Mouse (Mus musculus) midbrain, embryonic 14.5 days (tissue): ENCODE data around the gene Pms1. TPM values are rescaled to one million over a fixed set of nuclear protein-coding genes. Genes with fewer than 3 reads are reported as not detected.
"Not testable (repeated sequence)": the region's sequence is repeated elsewhere in the genome, so short reads cannot be mapped to it uniquely, and the experiment has no call there.

Source experiments
- ATAC-seq: fragments of 200-750 bp; cut with Nextera tagmentation; 2 replicates; pipeline ENCODE4 v1.8.0; 2017; ENCODE audit warnings: moderate number of reproducible peaks, moderate library complexity; ENCODE audit not compliant: low FRiP score, low TSS enrichment
- DNase-seq: peaks from one replicate; pipeline ENCODE4 v3.0.0-alpha.2; 2015
- H3K27ac ChIP-seq: fragments of 300-500 bp; sonication (generic); replicated peaks from 2 replicates; pipeline ENCODE4 v1.5.1; 2014; ENCODE audit warnings: mild to moderate bottlenecking, low read depth, low read length, moderate library complexity
- H3K27me3 ChIP-seq: fragments of 300-500 bp; sonication (generic); 2 replicates; pipeline ENCODE4 v1.6.1; 2014; ENCODE audit warnings: low read length, control low read depth, mixed read lengths; ENCODE audit not compliant: control insufficient read depth, insufficient read depth
- H3K36me3 ChIP-seq: fragments of 300-500 bp; sonication (generic); 2 replicates; pipeline ENCODE4 v1.6.1; 2014; ENCODE audit warnings: low read length, control low read depth; ENCODE audit not compliant: control insufficient read depth, insufficient read depth
- H3K4me1 ChIP-seq: fragments of 300-500 bp; sonication (generic); 2 replicates; pipeline ENCODE4 v1.6.1; 2014; ENCODE audit warnings: mild to moderate bottlenecking, antibody characterized with exemption, low read length, control low read depth; ENCODE audit not compliant: control insufficient read depth, insufficient read depth
- H3K4me2 ChIP-seq: fragments of 300-500 bp; sonication (generic); 2 replicates; pipeline ENCODE4 v1.6.1; 2014; ENCODE audit warnings: mild to moderate bottlenecking, low read length, moderate library complexity
- H3K4me3 ChIP-seq: fragments of 300-500 bp; sonication (generic); replicated peaks from 2 replicates; pipeline ENCODE4 v1.5.1; 2014; ENCODE audit warnings: low read depth, low read length
- H3K9ac ChIP-seq: fragments of 300-500 bp; sonication (generic); replicated peaks from 2 replicates; pipeline ENCODE4 v1.6.1; 2014; ENCODE audit warnings: mild to moderate bottlenecking, low read length, moderate library complexity
- H3K9me3 ChIP-seq: fragments of 300-500 bp; sonication (generic); 2 replicates; pipeline ENCODE4 v1.6.1; 2016; ENCODE audit warnings: low read length, control low read depth, mixed read lengths; ENCODE audit not compliant: control insufficient read depth
- WGBS: fragments of 180-500 bp; shearing (Covaris S2); extraction: QIAGEN DNeasy Blood & Tissue Kit; methylation state at CpG from one replicate; pipeline ENCODE4 v1.1.7; 2014; 5-methylcytosine and 5-hydroxymethylcytosine counted together
- polyA plus RNA-seq: library from polyadenylated mRNA; unstranded; fragments of >200 nt; fragmentation: Nextera tagmentation; extraction: Ambion mirVana; gene quantifications from 2 replicates; pipeline ENCODE4 v1.2.1, GENCODE M21; 2014

Gene Pms1
- 5.9 and 10.8 TPM in 2 replicates for polyA plus RNA-seq

DNA sequence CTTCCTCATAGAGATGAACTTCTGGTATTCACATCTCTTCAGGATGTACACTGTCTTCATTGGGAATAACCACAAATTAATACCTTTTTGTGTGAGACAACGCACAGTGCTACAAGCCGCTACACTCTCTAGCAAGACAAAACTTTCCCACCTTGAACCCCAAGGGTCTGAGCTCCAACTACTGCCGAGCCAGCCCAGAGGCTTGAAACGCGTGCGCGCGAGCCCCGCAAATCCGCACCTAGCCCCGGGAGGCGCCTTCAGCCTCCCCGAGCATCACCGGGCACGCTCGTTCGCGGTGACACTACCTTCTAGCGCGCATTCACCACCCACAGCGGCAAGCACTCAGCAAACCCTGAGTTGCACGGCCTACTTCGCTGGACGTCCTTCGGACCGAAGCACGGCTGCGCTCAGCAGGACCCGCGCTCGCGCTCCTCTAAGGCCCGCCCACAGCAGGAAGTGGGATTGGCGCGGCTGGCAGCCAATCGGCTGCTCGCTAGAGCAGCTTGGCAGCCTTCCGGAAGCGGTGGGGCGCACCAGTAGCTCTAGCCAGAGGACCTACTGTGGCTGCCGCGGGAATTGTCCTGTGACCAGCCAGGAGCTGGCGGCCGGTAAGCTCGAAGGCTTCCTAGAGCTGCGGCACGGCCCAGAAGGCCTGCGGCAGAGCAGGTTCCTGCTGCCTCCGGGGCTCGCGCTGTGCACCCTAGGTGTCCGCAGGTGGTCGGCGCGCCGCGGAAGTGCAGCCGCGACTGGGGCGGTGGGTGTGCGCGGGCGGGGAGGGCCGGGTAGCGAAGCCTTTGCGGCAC is at the start of gene Pms1, which contains the start of the genes Ormdl1 and Gm28778:
Pms1 (minus strand) TSS at position 438 of the 803 bp plus-strand sequence.
Ormdl1 (plus strand) TSS at position 515 of the 803 bp plus-strand sequence.
Gm28778 (plus strand) TSS at position 531 of the 803 bp plus-strand sequence.
- under 1% methylated on average over 66 of the region's 66 CpGs for WGBS
- H3K9ac ChIP-seq, result peak within 1 kb of the TSS; percentile 75
- peak; percentile 100 for ATAC-seq

DNA sequence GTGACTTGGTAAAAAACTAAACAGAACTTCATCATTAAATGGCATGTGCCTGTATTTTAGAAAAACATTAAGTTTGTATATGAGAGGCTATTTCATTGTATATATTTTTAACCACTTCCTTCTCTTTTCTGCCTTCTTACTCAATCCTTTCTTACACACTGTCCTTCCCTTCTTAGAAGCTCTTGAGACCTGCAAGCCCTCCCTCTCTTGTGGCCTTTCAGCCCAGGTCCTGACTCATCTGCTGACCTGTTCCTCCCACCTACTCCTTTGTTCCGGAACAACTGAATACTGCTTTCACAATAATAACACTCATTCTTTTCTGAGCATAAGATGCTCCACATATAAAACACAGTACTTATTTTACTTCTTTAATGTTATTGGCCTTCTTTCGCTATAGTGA is 44.3 kb upstream of the Pms1 start:
- H3K36me3 ChIP-seq, result peaks cover 45% of the 10 kb centered on the region
- H3K27me3 ChIP-seq, result no peaks in the 10 kb centered on the region
- no peak overlapping the region for H3K4me2 ChIP-seq
- peaks cover 6% of the 10 kb centered on the region; the same call in 1 of the 2 replicates for H3K9me3 ChIP-seq
- H3K4me3 ChIP-seq, result no peak overlapping the region
- no peaks in the 10 kb centered on the region for H3K4me1 ChIP-seq
- DNase-seq, result no peak
- whole genome bisulfite sequencing, result 98% methylated on average over 2 of the region's 2 CpGs
- ATAC-seq, result no peak
- no peak overlapping the region for H3K9ac ChIP-seq
- no peak overlapping the region for H3K27ac ChIP-seq

More for the DNA sequence above, at the start of gene Pms1, which contains the start of the genes Ormdl1 and Gm28778:
- H3K36me3 ChIP-seq, result 0 out of 2 replicates have a peak, but pooled peaks cover 7% of the 10 kb centered on the region
- H3K27ac ChIP-seq, result peak within 1 kb of the TSS; percentile 86
- H3K9me3 ChIP-seq, result no peaks in the 10 kb centered on the region
- peak; percentile 97 for DNase-seq
- H3K27me3 ChIP-seq, result no peaks in the 10 kb centered on the region
- peak within 1 kb of the TSS; percentile 68 for H3K4me2 ChIP-seq
- peak within 1 kb of the TSS; percentile 79 for H3K4me3 ChIP-seq
- no peaks in the 10 kb centered on the region for H3K4me1 ChIP-seq

DNA sequence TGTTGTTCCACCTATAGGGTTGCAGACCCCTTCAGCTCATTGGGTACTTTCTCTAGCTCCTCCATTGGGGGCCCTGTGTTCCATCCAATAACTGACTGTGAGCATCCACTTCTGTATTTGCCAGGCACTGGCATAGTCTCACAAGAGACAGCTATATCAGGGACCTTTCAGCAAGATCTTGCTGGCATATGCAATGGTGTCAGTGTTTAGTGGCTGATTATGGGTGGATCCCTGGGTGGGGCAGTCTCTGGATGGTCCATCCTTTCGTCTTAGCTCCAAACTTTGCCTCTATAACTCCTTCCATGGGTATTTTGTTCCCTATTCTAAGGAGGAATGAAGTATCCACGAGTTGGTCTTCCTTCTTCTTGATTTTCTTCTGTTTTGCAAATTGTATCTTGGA is 40.6 kb upstream of the Pms1 start:
- not testable (repeated sequence) for H3K27ac ChIP-seq, H3K4me3 ChIP-seq, H3K4me2 ChIP-seq, H3K27me3 ChIP-seq, ATAC-seq, H3K9me3 ChIP-seq, H3K4me1 ChIP-seq, DNase-seq, H3K9ac ChIP-seq
- 73% methylated on average over 2 of the region's 2 CpGs for WGBS
- peaks cover 16% of the 10 kb centered on the region for H3K36me3 ChIP-seq

DNA sequence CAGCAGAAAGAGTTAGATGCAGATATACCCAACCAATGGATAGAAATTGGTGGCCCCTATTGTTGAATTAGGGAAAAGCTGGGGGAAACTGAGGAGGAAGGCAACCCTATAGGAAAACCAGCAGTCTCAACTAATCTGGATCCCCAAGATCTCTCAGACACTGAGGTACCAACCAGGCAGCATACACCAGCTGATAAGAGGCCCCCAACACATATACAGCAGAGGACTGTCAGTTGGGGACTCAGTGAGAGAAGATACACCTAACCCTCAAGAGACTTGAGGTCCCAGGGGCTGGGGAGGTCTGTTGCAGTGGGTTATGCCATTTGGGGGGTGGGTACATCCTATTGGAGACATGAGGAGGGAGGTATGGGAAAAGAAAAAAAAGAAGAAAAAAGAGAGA is 38.6 kb upstream of the Pms1 start:
- no peak overlapping the region for H3K4me3 ChIP-seq
- no peaks in the 10 kb centered on the region for H3K9me3 ChIP-seq
- H3K9ac ChIP-seq, result no peak overlapping the region
- DNase-seq (no peak), ATAC-seq (no peak)
- no peaks in the 10 kb centered on the region for H3K27me3 ChIP-seq
- no peak overlapping the region for H3K27ac ChIP-seq
- H3K36me3 ChIP-seq, result peaks cover 1% of the 10 kb centered on the region; the same call in 1 of the 2 replicates
- H3K4me2 ChIP-seq, result no peak overlapping the region
- no peaks in the 10 kb centered on the region for H3K4me1 ChIP-seq

DNA sequence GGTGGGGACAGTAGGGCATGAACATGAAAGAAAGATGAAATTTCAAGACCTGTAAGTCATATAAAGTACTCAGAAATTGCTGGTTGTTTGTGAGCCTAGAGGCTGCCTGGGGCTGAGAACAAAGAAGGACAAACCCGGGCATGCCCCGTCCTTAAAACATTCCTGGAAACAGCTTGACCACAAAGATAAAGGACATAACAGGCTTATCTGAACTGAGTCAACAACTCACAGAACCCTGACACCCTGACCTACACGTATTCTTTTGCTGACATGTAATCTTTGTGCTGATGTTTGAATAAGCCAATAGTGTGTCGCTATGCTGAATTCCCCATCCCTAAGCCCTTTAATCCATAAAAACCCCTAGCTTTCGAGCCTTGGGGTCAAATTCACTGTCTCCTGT is 36.7 kb upstream of the Pms1 start:
- not testable (repeated sequence) for H3K36me3 ChIP-seq, H3K9ac ChIP-seq, H3K4me3 ChIP-seq, H3K4me2 ChIP-seq, H3K27ac ChIP-seq, H3K4me1 ChIP-seq, DNase-seq, ATAC-seq, H3K27me3 ChIP-seq, H3K9me3 ChIP-seq
- 57% methylated on average over 5 of the region's 5 CpGs for WGBS

DNA sequence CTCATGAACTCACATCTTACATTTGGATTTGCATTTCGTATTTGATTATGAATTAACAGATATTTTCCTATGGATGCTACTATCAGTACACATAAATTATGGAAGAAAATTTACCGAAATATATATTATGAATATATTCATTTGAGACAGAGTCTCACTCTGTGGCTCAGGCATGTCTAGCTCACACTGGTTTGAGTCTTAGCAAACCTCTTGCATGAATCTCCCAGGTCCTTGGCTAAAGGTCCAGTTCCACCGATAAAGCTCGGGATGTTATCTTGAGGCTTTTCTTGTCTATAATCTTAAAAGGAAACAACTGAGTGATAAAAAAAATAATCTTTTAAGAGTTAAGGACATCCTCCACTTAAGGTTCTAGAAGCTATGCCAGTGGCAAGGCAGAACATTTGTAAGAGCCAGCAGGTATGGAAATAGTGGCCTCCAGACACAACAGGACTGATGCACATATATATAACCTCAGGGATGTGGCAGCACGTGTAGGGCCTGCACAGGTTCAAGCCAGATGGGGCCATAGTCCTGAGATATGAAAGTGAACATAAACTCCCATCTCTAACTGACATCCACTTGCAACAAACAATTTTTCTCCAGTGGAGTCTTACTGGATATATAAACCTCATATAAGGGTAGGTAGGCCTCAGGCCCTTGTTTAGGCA is 28.1 kb upstream of the Pms1 start:
- peaks cover 20% of the 10 kb centered on the region for H3K36me3 ChIP-seq
- WGBS, result 95% methylated on average over 5 of the region's 5 CpGs
- no peak for DNase-seq
- no peak overlapping the region for H3K27ac ChIP-seq
- H3K4me1 ChIP-seq, result no peaks in the 10 kb centered on the region
- H3K9me3 ChIP-seq, result no peaks in the 10 kb centered on the region
- no peak overlapping the region for H3K9ac ChIP-seq
- no peak overlapping the region for H3K4me2 ChIP-seq
- ATAC-seq, result no peak
- no peak overlapping the region for H3K4me3 ChIP-seq
- no peaks in the 10 kb centered on the region for H3K27me3 ChIP-seq

DNA sequence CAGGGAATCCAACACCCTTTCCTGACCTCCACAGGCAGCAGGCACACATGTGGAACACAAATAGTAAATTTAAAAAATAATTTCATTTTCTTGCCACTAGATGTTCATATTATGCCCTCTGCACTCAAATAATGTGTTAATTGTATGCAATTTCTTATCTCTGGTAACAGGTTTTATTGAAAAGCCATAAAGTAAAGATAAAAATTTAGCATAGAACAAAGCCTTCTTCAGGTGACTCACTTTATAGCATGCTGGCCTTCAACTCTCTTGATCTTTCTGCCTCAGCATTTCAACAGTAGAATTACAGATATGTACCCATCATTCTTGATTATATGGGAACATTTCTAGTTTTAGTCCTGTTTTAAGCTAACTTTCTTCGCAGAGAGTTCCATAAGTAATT is 27.5 kb upstream of the Pms1 start:
- Histone ChIP-seq H3K9ac (no peak overlapping the region), H3K4me2 (no peak overlapping the region), H3K9me3 (no peaks in the 10 kb centered on the region), H3K4me1 (no peaks in the 10 kb centered on the region), H3K27ac (no peak overlapping the region), H3K4me3 (no peak overlapping the region), H3K27me3 (no peaks in the 10 kb centered on the region), H3K36me3 (peaks cover 23% of the 10 kb centered on the region)
- WGBS, result 93% methylated on average over 1 of the region's 1 CpGs
- ATAC-seq, result no peak
- DNase-seq, result no peak

DNA sequence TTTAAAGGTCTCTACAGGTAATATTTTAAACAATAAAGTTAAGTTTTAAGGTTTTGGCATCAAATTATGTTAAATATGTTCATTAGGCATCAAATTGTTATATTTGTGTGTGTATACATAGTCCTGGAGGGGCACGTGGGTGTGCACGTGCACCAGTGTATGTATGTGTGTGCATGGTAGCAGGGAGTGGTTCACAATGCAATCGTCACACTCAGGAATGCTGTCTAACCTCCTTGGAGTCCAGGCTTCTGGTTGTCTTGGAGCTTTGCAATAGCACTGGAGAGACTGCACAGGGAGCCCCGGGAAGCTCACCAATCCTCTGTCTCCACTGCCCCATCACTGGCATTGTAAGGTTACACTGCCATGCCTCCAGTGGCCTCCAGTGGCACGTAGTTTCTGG is 26.4 kb upstream of the Pms1 start:
- H3K27ac ChIP-seq, result no peak overlapping the region
- H3K4me3 ChIP-seq, result no peak overlapping the region
- no peak for ATAC-seq
- H3K9me3 ChIP-seq, result no peaks in the 10 kb centered on the region
- H3K9ac ChIP-seq, result no peak overlapping the region
- H3K27me3 ChIP-seq, result no peaks in the 10 kb centered on the region
- peaks cover 27% of the 10 kb centered on the region for H3K36me3 ChIP-seq
- DNase-seq, result no peak
- 96% methylated on average over 5 of the region's 5 CpGs for WGBS
- no peak overlapping the region for H3K4me2 ChIP-seq
- H3K4me1 ChIP-seq, result no peaks in the 10 kb centered on the region
